Mouse (Mus musculus): ENCODE measurements around the gene Nudt11.
"Not testable (repeated sequence)": the region's sequence is repeated elsewhere in the genome, so short reads cannot be mapped to it uniquely, and the experiment has no call there.

Nudt11 gene

GRCm38 (mm10) chrX:6047066-6047935, at the start of gene Nudt11:
Nudt11 (plus strand) TSS chrX:6047453.
- not testable (repeated sequence) for DNase-seq (ENCODE audit: low read depth, low spot score)

GRCm38 (mm10) chrX:6047936-6048614, 822 bp downstream of the Nudt11 start:
- peak; percentile 6 for DNase-seq (ENCODE audit: low read depth, low spot score)

GRCm38 (mm10) chrX:6061563-6061962, 14.3 kb downstream of the Nudt11 start:
- DNase-seq (ENCODE audit: low read depth, low spot score): no peak

- no peak for DNase-seq (ENCODE audit: low read depth, low spot score)
Observed at GRCm38 (mm10) chrX:6082954-6083680, 35.9 kb downstream of the Nudt11 start, which contains the start of gene AU022751. AU022751 (minus strand) TSS chrX:6083419.

- DNase-seq (ENCODE audit: low read depth, low spot score): peak; percentile 72
Observed at GRCm38 (mm10) chrX:6091547-6091946, 44.3 kb downstream of the Nudt11 start.

- DNase-seq (ENCODE audit: low read depth, low spot score): peak; percentile 86
Observed at GRCm38 (mm10) chrX:6091996-6092757, 44.9 kb downstream of the Nudt11 start.

All from brain, adult 2 months (tissue).